Mouse (Mus musculus) liver, embryonic 14.5 days (tissue): ENCODE results near the gene Sptbn1.

Source experiments
- CTCF ChIP-seq: IDR thresholded peaks from 2 replicates; pipeline ENCODE4 v1.5.1; 2016; ENCODE audit warnings: antibody characterized with exemption, low read depth, control low read depth
- EP300 ChIP-seq: IDR thresholded peaks from 2 replicates; pipeline ENCODE4 v1.6.1; 2016; ENCODE audit warnings: antibody characterized with exemption, low read depth

- TF ChIP-seq CTCF (no peak), EP300 (no peak)
Observed at GRCm38 (mm10) chr11:30288075-30288474, 20.1 kb upstream of the Sptbn1 start.
